Comparison of ENCODE assay signal across 10 mouse cellular contexts in genomic region chr4:102421398-102421859, GRCm38 (mm10).
DNase-seq lines count a peak whose midpoint lies in the region; ATAC-seq and TF ChIP-seq lines count a peak whose summit lies in the region.
"Had no signal": no experiment of that assay in that cellular context is flagged by ENCODE, and none has a peak within 500 bp of the region (broad histone marks: within the 10 kb centered on the region; RNA-seq: fewer than 3 reads in every experiment).

No protein-coding gene starts in this region.

- H3K27me3 ChIP-seq in heart, postnatal 0 days (ENCODE audit: control insufficient read depth, insufficient read depth, low read length): no peaks in the 10 kb centered on the region
- no peaks in the 10 kb centered on the region for H3K27me3 ChIP-seq in hindbrain, embryonic 10.5 days (ENCODE audit: insufficient read depth, poor library complexity, severe bottlenecking)
- H3K27me3 ChIP-seq in midbrain, postnatal 0 days (ENCODE audit: insufficient read depth, low read length): no peaks in the 10 kb centered on the region

- no peak for ATAC-seq in heart, postnatal 0 days (ENCODE audit: insufficient read depth, low read depth)
- ATAC-seq in midbrain, postnatal 0 days (ENCODE audit: low FRiP score): peak; percentile 68

- no peaks in the 10 kb centered on the region for H3K36me3 ChIP-seq in heart, postnatal 0 days (replicated peaks; ENCODE audit: control insufficient read depth, insufficient read depth, low read length)
- H3K36me3 ChIP-seq in hindbrain, embryonic 10.5 days: no peaks in the 10 kb centered on the region
- no peaks in the 10 kb centered on the region for H3K36me3 ChIP-seq in midbrain, postnatal 0 days (ENCODE audit: insufficient read depth, low read length)

- DNase-seq in heart, postnatal 0 days (ENCODE audit: low spot score): no peak
- DNase-seq in heart, postnatal 10 days: no peak
- DNase-seq in cerebellum, postnatal 25 days: peak; percentile 44 to 47
- DNase-seq in hindbrain, embryonic 10.5 days (ENCODE audit: low spot score): no peak
- peak; percentile 56 for DNase-seq in midbrain, postnatal 0 days (ENCODE audit: low spot score)
- no peak for DNase-seq in kidney, adult 11 months
- DNase-seq in thymus, postnatal 0 days (ENCODE audit: low spot score): no peak
- DNase-seq in lung, postnatal 25 days (ENCODE audit: low spot score): no peak
- DNase-seq: left cerebral cortex, postnatal 4 days had no signal

- 61% methylated on average over 18 of the region's 18 CpGs for WGBS in heart, postnatal 0 days
- WGBS in hindbrain, embryonic 10.5 days: 71% methylated on average over 18 of the region's 18 CpGs
- 7% methylated on average over 18 of the region's 18 CpGs for WGBS in midbrain, postnatal 0 days

- H3K4me2 ChIP-seq in heart, postnatal 0 days (ENCODE audit: low read depth, low read length): peak overlapping the region; percentile 27; the same call in 1 of the 2 replicates
- H3K4me2 ChIP-seq in midbrain, postnatal 0 days (ENCODE audit: low read depth, low read length, poor library complexity, severe bottlenecking): peak overlapping the region; percentile 65

- no peak overlapping the region for H3K4me3 ChIP-seq in heart, postnatal 0 days (ENCODE audit: low read depth, low read length)
- peak overlapping the region; percentile 23; the same call in 1 of the 2 replicates for H3K4me3 ChIP-seq in hindbrain, embryonic 10.5 days
- peak overlapping the region; percentile 43 for H3K4me3 ChIP-seq in midbrain, postnatal 0 days (ENCODE audit: low read depth, low read length)
- H3K4me3 ChIP-seq: myocyte had no signal

- H3K9me3 ChIP-seq in heart, postnatal 0 days (replicated peaks; ENCODE audit: control insufficient read depth, low read length): no peaks in the 10 kb centered on the region
- H3K9me3 ChIP-seq in hindbrain, embryonic 10.5 days: no peaks in the 10 kb centered on the region
- no peaks in the 10 kb centered on the region for H3K9me3 ChIP-seq in midbrain, postnatal 0 days (ENCODE audit: low read length)

- H3K4me1 ChIP-seq in heart, postnatal 0 days (ENCODE audit: control insufficient read depth, insufficient read depth): 0 out of 2 replicates have a peak, but pooled peaks cover 2% of the 10 kb centered on the region
- peaks cover 12% of the 10 kb centered on the region for H3K4me1 ChIP-seq in hindbrain, embryonic 10.5 days (replicated peaks)
- H3K4me1 ChIP-seq in midbrain, postnatal 0 days (ENCODE audit: insufficient read depth, low read length): peaks cover 8% of the 10 kb centered on the region; the same call in 1 of the 2 replicates

- intact Hi-C loops in heart, postnatal 10 days (cut with DNase I): no loop called here

- TF ChIP-seq CTCF in heart, postnatal 0 days (IDR thresholded peaks at IDR 0.05; ENCODE audit: low read depth): no peak
- TF ChIP-seq CTCF in midbrain, postnatal 0 days (IDR thresholded peaks at IDR 0.05): no peak

- H3K27ac ChIP-seq in heart, postnatal 0 days (ENCODE audit: low read depth): 0 out of 2 replicates have a peak overlapping the region, but pooled peaks have one; percentile 7
- H3K27ac ChIP-seq in hindbrain, embryonic 10.5 days: peak overlapping the region; percentile 64
- H3K27ac ChIP-seq in midbrain, postnatal 0 days (ENCODE audit: low read depth, low read length): peak overlapping the region; percentile 68

- no peak for TF ChIP-seq EP300 in heart, postnatal 0 days (IDR thresholded peaks at IDR 0.05; ENCODE audit: low read depth)

- H3K9ac ChIP-seq in heart, postnatal 0 days (replicated peaks; ENCODE audit: low read depth, low read length): no peak overlapping the region
- peak overlapping the region; percentile 46 for H3K9ac ChIP-seq in midbrain, postnatal 0 days (replicated peaks; ENCODE audit: low read length, poor library complexity, severe bottlenecking)

Comparison
In these comparisons a context has a peak if more than half of its experiments do, and no peak if none do; other contexts are left out.
1. DNase-seq: peak in cerebellum, postnatal 25 days (2 of 2) and midbrain, postnatal 0 days (single experiment); none in heart, postnatal 0 days (single experiment), heart, postnatal 10 days (0 of 2), hindbrain, embryonic 10.5 days (single experiment), kidney, adult 11 months (single experiment), thymus, postnatal 0 days (single experiment) and lung, postnatal 25 days (single experiment).
2. H3K27ac ChIP-seq: peak in every context shown above with its lines; median percentile 68 in midbrain, postnatal 0 days; 64 in hindbrain, embryonic 10.5 days; 7 in heart, postnatal 0 days.